Mouse (Mus musculus): ENCODE data around the gene Olr1.
A peak's percentile ranks its signal among the peaks of the same experiment; 100 is the strongest.
"Not testable (repeated sequence)": the region's sequence is repeated elsewhere in the genome, so short reads cannot be mapped to it uniquely, and the experiment has no call there.

Olr1 gene

GRCm38 (mm10) chr6:129510120-129510911, 3.4 kb upstream of the Olr1 start:
- DNase-seq, result peak; percentile 75

- DNase-seq, result no peak
Observed at GRCm38 (mm10) chr6:129503471-129503870, 3.5 kb downstream of the Olr1 start.

DNA sequence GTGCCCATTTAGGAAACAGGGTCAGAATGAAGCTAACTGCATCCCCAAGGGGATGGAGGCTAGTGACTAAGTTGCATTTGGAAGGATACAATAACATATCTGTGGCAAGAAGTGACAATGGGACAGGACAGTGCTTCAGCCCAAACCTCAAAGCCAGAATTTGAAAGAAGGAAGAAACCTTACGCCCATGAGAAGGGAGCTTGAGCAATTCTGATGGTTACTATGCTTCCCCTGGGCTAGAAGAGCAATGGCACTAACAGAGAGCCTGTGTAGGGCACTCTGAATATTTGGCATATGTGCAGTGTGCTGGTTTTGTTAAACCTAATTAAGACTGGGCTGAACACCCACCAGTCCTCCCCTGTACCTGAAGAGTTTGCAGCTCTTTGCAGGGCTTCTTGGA, 7.4 kb downstream of the Olr1 start:
- DNase-seq, result not testable (repeated sequence)

DNA sequence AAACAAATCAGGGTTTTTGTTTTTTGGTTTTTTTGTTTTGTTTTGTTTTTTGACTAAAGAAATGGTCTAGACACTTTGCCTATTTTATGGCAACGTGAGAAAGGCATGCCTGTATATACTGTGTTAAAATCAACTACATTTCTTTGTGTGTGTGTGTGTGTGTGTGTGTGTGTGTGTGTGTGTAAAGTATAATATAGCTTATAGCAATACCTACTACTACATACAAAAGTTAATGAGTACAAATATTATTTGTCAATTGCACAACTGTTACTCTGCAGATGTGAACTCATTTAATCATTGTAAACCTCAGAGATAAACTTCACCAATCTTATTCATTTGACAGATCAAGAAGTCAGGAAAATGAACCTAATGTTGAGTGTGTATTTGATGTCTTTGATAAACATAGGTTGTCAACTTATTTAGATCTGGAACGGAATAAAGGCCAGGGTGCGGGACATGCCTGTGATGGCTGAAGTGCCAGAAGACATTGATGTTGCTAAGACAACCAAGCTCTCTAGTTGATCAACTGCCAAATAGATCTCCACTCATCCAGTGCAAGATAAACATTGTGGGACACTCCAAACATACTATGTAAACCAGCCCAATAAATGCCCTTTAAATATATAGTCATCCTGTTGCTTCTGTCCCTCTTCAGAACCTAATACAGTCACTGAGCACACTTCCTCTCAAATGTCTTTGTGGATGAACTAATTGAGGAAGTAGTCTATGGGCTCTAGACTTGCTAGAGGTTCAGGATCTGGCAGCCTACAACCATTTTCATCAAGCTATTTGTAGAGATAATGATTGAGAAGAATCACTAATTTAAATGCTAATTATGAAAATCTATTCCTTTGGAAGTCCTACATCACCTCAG, 9.4 kb downstream of the Olr1 start:
- no peak for DNase-seq

DNA sequence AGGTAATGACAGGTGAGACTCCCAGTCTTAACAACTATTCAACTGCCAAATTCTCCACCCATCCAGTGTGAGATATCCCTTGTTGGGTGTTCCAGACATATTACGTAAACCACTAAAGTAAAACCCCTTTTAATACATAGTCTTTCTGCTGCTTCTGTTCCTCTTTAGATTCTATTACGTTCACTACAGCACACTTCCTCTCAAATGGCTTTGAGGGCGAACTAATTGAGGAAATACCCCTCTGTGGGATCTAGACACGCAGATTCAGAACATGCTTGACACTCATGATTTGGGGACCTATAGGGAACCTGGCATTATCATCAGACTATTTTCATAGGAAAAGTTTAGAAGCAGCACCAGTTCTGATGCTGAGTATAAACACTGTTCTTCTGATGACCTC, 12.0 kb downstream of the Olr1 start:
- DNase-seq, result no peak

DNA sequence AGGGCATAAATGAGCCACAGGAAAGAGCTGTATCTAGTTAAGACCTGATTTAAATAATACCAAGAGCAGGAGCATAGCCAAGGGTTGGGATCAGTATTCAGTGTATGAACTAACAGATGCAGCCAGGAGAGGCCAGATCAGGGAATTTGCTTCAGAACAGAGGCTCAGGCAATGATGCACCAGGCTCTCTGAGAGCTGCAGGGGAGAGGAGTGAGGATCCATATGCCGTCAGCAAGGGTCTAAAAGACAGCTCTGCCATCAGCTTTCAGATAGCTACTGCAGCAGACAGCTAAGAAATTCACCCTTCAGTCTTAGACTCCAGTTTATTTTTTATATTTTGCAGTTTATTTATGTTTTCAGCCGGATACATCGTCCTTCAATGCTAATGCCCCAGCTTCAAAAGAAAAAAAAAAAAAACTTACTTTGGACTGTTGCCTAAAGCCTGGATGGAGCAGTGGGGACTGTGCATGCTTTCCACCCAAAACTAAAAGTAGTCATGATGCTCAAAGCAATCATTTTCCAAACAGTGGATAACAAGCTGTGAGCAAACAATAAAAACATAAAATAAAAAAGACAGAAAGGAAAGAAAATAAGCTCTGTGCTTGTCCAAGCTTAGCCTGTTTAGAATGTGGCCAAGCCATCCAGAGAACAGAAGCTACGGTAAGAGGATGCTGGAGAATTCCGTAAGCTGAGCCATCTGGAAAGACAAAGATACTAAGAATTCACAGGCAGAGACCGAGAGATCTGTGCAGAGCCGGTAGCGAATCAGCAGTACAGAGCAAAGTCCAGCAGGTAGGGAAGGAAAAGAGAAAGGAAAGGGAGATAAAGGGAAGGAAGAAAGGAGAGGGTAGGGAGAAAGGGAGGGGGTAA, 26.6 kb downstream of the Olr1 start:
- DNase-seq, result no peak

GRCm38 (mm10) chr6:129476404-129477126, 30.4 kb downstream of the Olr1 start:
- DNase-seq, result peak; percentile 70

DNA sequence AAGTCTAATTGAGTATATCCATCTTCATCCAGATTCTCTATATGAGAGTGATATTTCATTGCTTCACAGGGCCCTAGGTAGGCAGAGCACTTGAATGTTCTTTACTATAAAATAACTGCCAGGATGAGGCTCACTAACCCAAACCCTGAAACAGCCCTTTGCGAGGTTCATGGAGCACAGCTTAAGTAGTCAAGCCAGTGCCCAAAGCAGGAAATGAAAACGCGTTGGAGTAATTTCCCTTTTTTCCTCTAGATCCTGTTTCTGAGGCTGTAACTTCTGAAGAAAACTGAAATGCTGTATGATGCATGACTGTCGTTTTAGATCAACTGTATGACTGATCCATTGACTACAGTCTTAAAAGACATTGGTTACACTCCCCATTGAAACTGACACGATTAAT, 34.3 kb downstream of the Olr1 start:
- no peak for DNase-seq

DNA sequence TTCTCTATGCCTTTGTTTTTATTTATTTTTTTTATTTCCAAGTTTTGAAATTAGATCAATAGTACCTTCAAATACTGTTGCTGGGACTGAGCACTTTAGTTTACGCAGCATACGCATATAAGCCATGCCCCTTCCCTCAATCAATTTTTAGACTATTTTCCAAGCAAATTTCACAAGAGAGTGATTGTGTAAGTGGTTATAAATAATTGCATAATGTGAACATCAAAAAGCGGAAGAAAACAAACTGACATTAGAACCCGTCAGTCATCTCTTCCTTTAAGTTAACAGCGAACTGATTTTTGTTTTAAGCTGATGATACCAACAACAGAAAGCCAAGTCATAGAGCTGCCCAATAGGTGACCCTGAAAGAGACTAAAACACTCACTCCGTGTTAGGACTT, 35.6 kb downstream of the Olr1 start:
- DNase-seq, result no peak

DNA sequence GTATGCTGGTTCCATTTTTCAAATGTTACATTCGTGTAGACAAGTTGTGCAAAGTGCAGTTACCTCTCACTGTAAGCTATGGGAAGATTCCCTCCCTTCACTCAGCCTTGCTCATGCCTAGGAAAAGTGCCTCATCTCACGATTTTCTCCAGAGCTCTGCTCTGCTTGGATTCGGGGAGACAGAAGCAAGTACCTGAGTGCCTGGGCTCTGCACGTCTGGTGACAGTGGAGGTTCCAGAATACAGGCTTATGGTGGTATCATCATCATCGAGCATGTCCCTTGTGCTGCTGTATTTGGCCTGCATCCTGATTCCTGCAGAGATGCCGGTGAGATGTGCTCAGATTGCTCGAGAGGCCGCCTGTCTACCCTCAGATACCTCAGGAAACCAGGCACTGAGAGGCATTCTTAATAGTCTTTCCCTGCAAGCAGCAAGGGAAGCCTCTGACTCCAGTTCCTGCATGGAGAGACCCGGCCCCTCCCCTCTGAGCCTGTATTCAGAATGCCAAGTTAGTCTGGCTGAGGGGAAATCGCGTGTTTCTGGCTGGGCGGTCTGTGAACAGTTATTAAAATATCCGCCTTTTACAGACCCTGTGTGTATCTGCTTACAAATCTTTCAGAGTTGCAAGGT, 55.4 kb downstream of the Olr1 start, which contains the start of gene Clec1a:
TSS of gene Clec1a (minus strand) at position 590 of the 629 bp plus-strand sequence.
- peak; percentile 62 for DNase-seq

- DNase-seq, result peak; percentile 32
Observed at GRCm38 (mm10) chr6:129449743-129450142, 57.2 kb downstream of the Olr1 start.

DNA sequence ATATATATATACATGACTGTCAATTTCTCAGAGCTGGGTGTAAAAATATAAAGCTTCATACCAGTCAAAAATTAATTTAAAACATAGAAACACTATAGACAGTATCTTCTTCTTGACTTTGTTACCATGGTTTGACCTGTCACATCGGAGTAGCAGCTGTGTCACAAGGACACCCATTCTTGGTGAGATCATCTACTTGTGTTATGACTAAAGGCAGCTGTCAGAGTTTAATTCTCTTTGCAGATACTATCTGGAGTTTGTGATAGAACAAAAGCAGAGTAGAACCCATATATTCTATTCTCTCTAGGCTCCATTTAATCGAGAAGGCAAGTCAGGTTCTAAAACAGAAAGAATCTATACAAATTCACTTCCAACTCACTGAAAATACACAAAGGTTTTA, 68.9 kb downstream of the Olr1 start:
- no peak for DNase-seq

DNA sequence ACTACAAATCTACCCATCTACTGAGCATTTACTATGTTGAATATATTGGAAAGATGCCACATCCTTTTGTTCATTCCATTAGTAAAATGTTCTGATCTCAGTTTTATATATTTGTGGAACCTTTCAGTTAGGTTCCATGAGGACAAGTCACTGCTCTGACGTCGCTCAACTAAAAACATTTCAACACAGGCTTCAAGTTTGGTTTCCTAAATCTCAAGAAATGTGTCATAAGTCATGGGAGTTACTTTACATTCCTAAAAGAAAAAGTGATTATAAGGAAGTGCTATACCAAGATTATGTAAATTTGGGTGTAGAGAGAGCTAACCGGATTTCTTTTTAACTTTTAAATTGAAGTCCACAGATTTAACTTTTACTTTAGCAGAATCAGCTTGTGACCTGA, 70.9 kb downstream of the Olr1 start:
- no peak for DNase-seq

Measured in kidney, adult 9 months (tissue).